In genomic region chr3:55535591-55536200, GRCm38 (mm10) we compare ENCODE assay signal across 22 mouse cellular contexts.
DNase-seq lines count a peak whose midpoint lies in the region; ATAC-seq and TF ChIP-seq lines count a peak whose summit lies in the region.
"Had no signal": no experiment of that assay in that cellular context is flagged by ENCODE, and none has a peak within 500 bp of the region (broad histone marks: within the 10 kb centered on the region; RNA-seq: fewer than 3 reads in every experiment).

No protein-coding gene starts in this region.

- no peak overlapping the region for H3K27ac ChIP-seq in kidney, embryonic 16.5 days (ENCODE audit: low read length)
- H3K27ac ChIP-seq in kidney, adult 2 months (ENCODE audit: insufficient read depth, low read depth, low read length): no peak overlapping the region
- no peak overlapping the region for H3K27ac ChIP-seq in neural tube, embryonic 14.5 days (ENCODE audit: low read depth, low read length)
- H3K27ac ChIP-seq: heart, adult 2 months; midbrain, embryonic 12.5 days had no signal

- no peaks in the 10 kb centered on the region for H3K36me3 ChIP-seq in kidney, embryonic 16.5 days (ENCODE audit: insufficient read depth, low read length)
- no peaks in the 10 kb centered on the region for H3K36me3 ChIP-seq in kidney, adult 2 months (ENCODE audit: control insufficient read depth, insufficient read depth, low read length)
- peaks cover 5% of the 10 kb centered on the region; the same call in 1 of the 2 replicates for H3K36me3 ChIP-seq in neural tube, embryonic 14.5 days (ENCODE audit: control insufficient read depth, insufficient read depth, low read length)
- H3K36me3 ChIP-seq: midbrain, embryonic 12.5 days had no signal

- no peak for TF ChIP-seq POLR2A in kidney, adult 2 months (IDR thresholded peaks at IDR 0.05; ENCODE audit: low read depth, low read length)

- TF ChIP-seq CTCF in kidney, adult 2 months (conservative IDR thresholded peaks at IDR 0.05; ENCODE audit: insufficient read depth, insufficient read length, low read depth, low read length): no peak

- no peaks in the 10 kb centered on the region for H3K27me3 ChIP-seq in kidney, embryonic 16.5 days (ENCODE audit: insufficient read depth, low read length)
- H3K27me3 ChIP-seq in kidney, adult 2 months (replicated peaks; ENCODE audit: control insufficient read depth, insufficient read depth, low read length): no peaks in the 10 kb centered on the region; the same call in 1 of the 2 replicates
- H3K27me3 ChIP-seq in neural tube, embryonic 14.5 days (ENCODE audit: control insufficient read depth, insufficient read depth, low read length): no peaks in the 10 kb centered on the region

- peaks cover 68% of the 10 kb centered on the region for H3K4me1 ChIP-seq in kidney, embryonic 16.5 days (ENCODE audit: insufficient read depth, low read length)
- H3K4me1 ChIP-seq in kidney, adult 2 months (ENCODE audit: control insufficient read depth, insufficient read depth, low read length): no peaks in the 10 kb centered on the region
- peaks cover 16% of the 10 kb centered on the region; the same call in 1 of the 2 replicates for H3K4me1 ChIP-seq in neural tube, embryonic 14.5 days (ENCODE audit: control insufficient read depth, insufficient read depth, low read length)

- ATAC-seq in cerebellum, adult (ENCODE audit: insufficient number of reproducible peaks, low FRiP score, low TSS enrichment): no peak
- peak; percentile 75 for ATAC-seq in kidney, embryonic 16.5 days (ENCODE audit: low FRiP score, low TSS enrichment)
- ATAC-seq in hematopoietic stem cell, adult 5-6 weeks (replicated peaks in 1 of 2; ENCODE audit: insufficient read depth in 1 of 2, low FRiP score in 2 of 2, low TSS enrichment in 1 of 2, low read depth in 1 of 2, poor library complexity in 2 of 2, severe bottlenecking in 2 of 2): peak; percentile 92 to 95
- ATAC-seq in neural tube, embryonic 14.5 days (ENCODE audit: low read depth): peak; percentile 38; the same call in 1 of the 2 replicates
- ATAC-seq: forebrain, embryonic 16.5 days had no signal

- H3K9me3 ChIP-seq in kidney, embryonic 16.5 days (ENCODE audit: low read length): no peaks in the 10 kb centered on the region
- H3K9me3 ChIP-seq in neural tube, embryonic 14.5 days (ENCODE audit: control insufficient read depth, low read length): no peaks in the 10 kb centered on the region
- H3K9me3 ChIP-seq: midbrain, embryonic 12.5 days had no signal

- H3K4me2 ChIP-seq in kidney, embryonic 16.5 days (replicated peaks; ENCODE audit: low read depth, low read length): no peak overlapping the region
- H3K4me2 ChIP-seq in neural tube, embryonic 14.5 days (ENCODE audit: low read depth, low read length): no peak overlapping the region
- H3K4me2 ChIP-seq: midbrain, embryonic 12.5 days had no signal

- DNase-seq in cerebellum, postnatal 10 days: peak; percentile 32 to 39
- DNase-seq in kidney, adult 2 months: no peak
- DNase-seq in right cerebral cortex, postnatal 36 days (ENCODE audit: low spot score in 2 of 2): no peak
- DNase-seq in urinary bladder, postnatal 36 days (ENCODE audit: low spot score in 2 of 2): no peak
- DNase-seq: adrenal gland, adult 8-10 months; cerebellum, adult 8-10 months; embryo, embryonic 11 days; heart, adult 2 months; heart, postnatal 36 days; kidney, adult 8-10 months; layer of hippocampus, adult 9-11 months; liver; lung, adult 2 months; lung, postnatal 4 days; right cerebral cortex, postnatal 4 days had no signal

- H3K4me3 ChIP-seq in kidney, embryonic 16.5 days (ENCODE audit: low read length): no peak overlapping the region
- no peak overlapping the region for H3K4me3 ChIP-seq in kidney, adult 2 months (ENCODE audit: insufficient read depth, low read depth, low read length)
- H3K4me3 ChIP-seq in neural tube, embryonic 14.5 days (ENCODE audit: low read depth, low read length): no peak overlapping the region
- H3K4me3 ChIP-seq: erythroblast, embryonic 14.5 days; heart, adult 2 months; midbrain, embryonic 12.5 days had no signal

- 44% methylated on average over 9 of the region's 9 CpGs for whole genome bisulfite sequencing in kidney, embryonic 16.5 days
- whole genome bisulfite sequencing in kidney, adult 2 months: 71% methylated on average over 9 of the region's 9 CpGs
- WGBS in neural tube, embryonic 14.5 days: 58% methylated on average over 9 of the region's 9 CpGs

- H3K9ac ChIP-seq in kidney, embryonic 16.5 days (replicated peaks; ENCODE audit: low read length): no peak overlapping the region
- no peak overlapping the region for H3K9ac ChIP-seq in neural tube, embryonic 14.5 days (replicated peaks; ENCODE audit: low read depth, low read length)
- H3K9ac ChIP-seq: midbrain, embryonic 12.5 days had no signal

Comparison
In these comparisons a context has a peak if more than half of its experiments do, and no peak if none do; other contexts are left out.
1. DNase-seq: peak in cerebellum, postnatal 10 days (2 of 2); none in kidney, adult 2 months (single experiment), right cerebral cortex, postnatal 36 days (0 of 2) and urinary bladder, postnatal 36 days (0 of 2).